Mouse (Mus musculus) stomach, postnatal 0 days (tissue): ENCODE results near the gene Vmn2r111.
"Not testable (repeated sequence)": the region's sequence is repeated elsewhere in the genome, so short reads cannot be mapped to it uniquely, and the experiment has no call there.

Source experiments
- CTCF ChIP-seq: IDR thresholded peaks from 2 replicates; pipeline ENCODE4 v1.5.1; 2016; ENCODE audit warnings: antibody characterized with exemption, low read depth, mild to moderate bottlenecking, moderate library complexity
- EP300 ChIP-seq: optimal IDR thresholded peaks from 2 replicates; pipeline ENCODE3; 2016; ENCODE audit warnings: antibody characterized with exemption

GRCm38 (mm10) chr17:22573382-22573781 is at the start of gene Vmn2r111:
- not testable (repeated sequence) for TF ChIP-seq CTCF, EP300
